Mouse (Mus musculus) ES-CJ7 (cell line): ENCODE data around the gene Pld2.
A peak's percentile ranks its signal among the peaks of the same experiment; 100 is the strongest.
"Not testable (repeated sequence)": the region's sequence is repeated elsewhere in the genome, so short reads cannot be mapped to it uniquely, and the experiment has no call there.

Source experiments
- DNase-seq: peaks from one replicate; pipeline ENCODE4 v3.0.0; 2011; ENCODE audit warnings: low read depth, low spot score

Gene Pld2

GRCm38 (mm10) chr11:70525726-70526125 lies 14.1 kb upstream of the Pld2 start:
- peak; percentile 42 for DNase-seq

- DNase-seq: no peak
Observed at GRCm38 (mm10) chr11:70526211-70526610, 13.7 kb upstream of the Pld2 start.

GRCm38 (mm10) chr11:70528610-70529009 lies 11.3 kb upstream of the Pld2 start:
- no peak for DNase-seq

GRCm38 (mm10) chr11:70531065-70531464 lies 8.8 kb upstream of the Pld2 start:
- DNase-seq: not testable (repeated sequence)

- no peak for DNase-seq
Observed at GRCm38 (mm10) chr11:70532839-70533238, 7.0 kb upstream of the Pld2 start, which contains the start of gene Gm40193. Gm40193 (minus strand) TSS chr11:70532939.

GRCm38 (mm10) chr11:70539423-70539822 lies 441 bp upstream of the Pld2 start:
- no peak for DNase-seq

GRCm38 (mm10) chr11:70540928-70541327 lies 1.1 kb downstream of the Pld2 start:
- DNase-seq: no peak

GRCm38 (mm10) chr11:70541415-70541814 lies 1.6 kb downstream of the Pld2 start:
- DNase-seq: no peak

GRCm38 (mm10) chr11:70544496-70544895 lies 4.6 kb downstream of the Pld2 start:
- DNase-seq: no peak

GRCm38 (mm10) chr11:70551526-70551925 lies 11.7 kb downstream of the Pld2 start:
- no peak for DNase-seq

GRCm38 (mm10) chr11:70553940-70554339 lies 14.1 kb downstream of the Pld2 start:
- no peak for DNase-seq

GRCm38 (mm10) chr11:70557545-70557944 lies 17.7 kb downstream of the Pld2 start:
- DNase-seq: peak; percentile 61

GRCm38 (mm10) chr11:70561937-70562286 lies 22.0 kb downstream of the Pld2 start:
- DNase-seq: no peak

GRCm38 (mm10) chr11:70562287-70562994 lies 22.6 kb downstream of the Pld2 start, which contains the start of gene Mink1:
Mink1 (plus strand) TSS chr11:70562881.
- DNase-seq: peak; percentile 93

- peak; percentile 10 for DNase-seq
Observed at GRCm38 (mm10) chr11:70562995-70563469, 23.2 kb downstream of the Pld2 start.

- peak; percentile 36 for DNase-seq
Observed at GRCm38 (mm10) chr11:70563470-70564275, 23.8 kb downstream of the Pld2 start.

GRCm38 (mm10) chr11:70564276-70564873 lies 24.5 kb downstream of the Pld2 start:
- no peak for DNase-seq

- no peak for DNase-seq
Observed at GRCm38 (mm10) chr11:70566586-70566985, 26.7 kb downstream of the Pld2 start.

- not testable (repeated sequence) for DNase-seq
Observed at GRCm38 (mm10) chr11:70570614-70571013, 30.8 kb downstream of the Pld2 start.

- no peak for DNase-seq
Observed at GRCm38 (mm10) chr11:70571641-70572040, 31.8 kb downstream of the Pld2 start.

GRCm38 (mm10) chr11:70572348-70572902 lies 32.6 kb downstream of the Pld2 start:
- DNase-seq: no peak

GRCm38 (mm10) chr11:70573872-70574271 lies 34.0 kb downstream of the Pld2 start:
- no peak for DNase-seq
